Mouse (Mus musculus) liver, postnatal 0 days (tissue): ENCODE measurements around the gene Zfp281.

Source experiments
- CTCF ChIP-seq: sonication (generic); IDR thresholded peaks from 2 replicates; pipeline ENCODE4 v1.5.1; 2016; ENCODE audit warnings: antibody characterized with exemption, low read depth
- EP300 ChIP-seq: IDR thresholded peaks from 2 replicates; pipeline ENCODE4 v1.6.1; 2016; ENCODE audit warnings: antibody characterized with exemption, low read depth, mild to moderate bottlenecking

GRCm38 (mm10) chr1:136581841-136582240 lies 42.9 kb upstream of the Zfp281 start:
- TF ChIP-seq EP300 (no peak), CTCF (no peak)
